Mouse (Mus musculus) frontal cortex, postnatal 25 days (tissue): ENCODE results near the gene Dennd4c.

Experiments used
- DNase-seq, 2 experiments: peaks; one replicate each; pipeline ENCODE4 v3.0.0; 2022; ENCODE audit warnings: low spot score in 2 of 2

Dennd4c gene

DNA sequence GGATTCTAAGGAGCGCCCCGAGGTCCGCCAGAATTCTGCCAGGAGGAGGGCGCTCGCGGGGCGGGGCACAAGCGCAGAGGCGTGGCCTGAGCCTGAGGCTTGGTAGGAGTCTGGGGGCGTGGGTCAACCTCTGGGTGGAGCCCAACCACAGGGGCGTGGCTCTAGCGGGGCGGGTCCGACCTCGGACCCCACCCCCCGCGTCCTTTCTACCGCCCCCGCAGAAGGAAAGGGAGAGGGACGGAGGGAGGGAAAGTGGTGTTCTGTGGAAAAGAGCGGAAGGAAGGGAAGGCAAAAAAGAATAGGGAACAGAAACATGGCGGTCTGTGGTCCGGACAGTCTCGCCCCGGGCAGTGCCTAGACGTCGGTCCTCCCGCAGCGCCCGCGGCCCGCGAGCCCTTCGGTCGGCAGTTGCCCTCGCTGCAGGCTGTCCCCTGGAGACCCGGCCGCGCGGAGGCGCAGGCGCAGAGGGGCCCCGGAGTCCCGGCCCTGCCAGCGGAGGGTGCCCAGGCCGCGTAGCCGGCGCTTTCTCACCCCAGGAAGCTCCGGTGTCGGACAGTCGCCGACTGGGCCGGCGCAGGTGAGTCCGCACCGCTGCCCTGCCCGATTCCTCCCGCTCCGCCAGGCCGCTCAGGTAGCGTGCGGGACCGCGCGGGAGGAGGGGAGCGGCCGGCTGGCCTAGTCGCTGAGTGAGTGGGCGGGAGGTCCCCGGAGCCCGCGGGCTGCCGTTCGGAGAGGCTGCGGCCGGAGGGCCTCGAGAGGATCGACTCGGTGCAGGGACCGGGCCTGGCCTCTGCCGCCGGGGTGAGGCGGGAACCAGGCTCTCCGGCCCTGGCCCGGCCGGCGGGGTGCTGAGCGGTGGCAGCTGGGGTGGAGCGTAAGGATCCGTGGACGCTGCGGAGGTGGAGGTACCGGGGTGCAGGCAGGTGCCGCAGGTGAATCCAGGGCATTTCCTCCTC lies at the start of gene Dennd4c:
Dennd4c (plus strand) TSS at position 220 of the 956 bp plus-strand sequence.
- peak; percentile 64 to 77 for DNase-seq

DNA sequence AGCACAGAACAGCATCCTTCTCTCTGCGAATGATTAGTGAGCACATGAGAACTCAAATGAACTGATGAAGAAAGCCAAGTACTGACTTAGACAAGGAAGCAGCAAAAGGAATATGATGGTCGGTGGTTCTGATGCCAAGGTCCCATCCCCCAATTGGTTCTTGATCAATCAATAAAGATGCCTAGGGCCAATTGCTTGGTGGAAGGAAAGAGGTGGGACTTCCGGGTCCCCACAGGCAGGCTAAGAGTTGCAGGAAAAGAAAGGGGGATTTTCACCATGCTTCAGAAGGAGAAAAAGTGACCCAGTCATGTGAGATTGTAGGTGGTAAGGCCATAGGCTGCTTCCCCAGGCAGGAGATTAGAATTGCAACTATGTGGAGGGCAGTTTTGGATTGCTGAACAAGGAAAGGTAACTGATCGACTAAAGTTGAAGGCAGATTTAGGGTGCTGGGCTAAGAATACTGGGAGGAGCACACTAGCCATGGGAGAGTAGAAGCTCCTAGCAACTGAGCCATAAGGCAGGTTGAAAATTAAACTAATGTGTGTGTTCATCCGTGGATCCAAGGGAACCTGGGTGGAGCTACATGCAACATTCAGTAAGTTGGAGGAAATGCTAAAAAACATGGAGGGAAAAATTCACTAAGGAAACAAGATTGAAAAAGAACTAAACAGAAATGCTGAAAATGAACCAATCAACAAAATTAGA lies 49.0 kb upstream of the Dennd4c start:
- DNase-seq: no peak

DNA sequence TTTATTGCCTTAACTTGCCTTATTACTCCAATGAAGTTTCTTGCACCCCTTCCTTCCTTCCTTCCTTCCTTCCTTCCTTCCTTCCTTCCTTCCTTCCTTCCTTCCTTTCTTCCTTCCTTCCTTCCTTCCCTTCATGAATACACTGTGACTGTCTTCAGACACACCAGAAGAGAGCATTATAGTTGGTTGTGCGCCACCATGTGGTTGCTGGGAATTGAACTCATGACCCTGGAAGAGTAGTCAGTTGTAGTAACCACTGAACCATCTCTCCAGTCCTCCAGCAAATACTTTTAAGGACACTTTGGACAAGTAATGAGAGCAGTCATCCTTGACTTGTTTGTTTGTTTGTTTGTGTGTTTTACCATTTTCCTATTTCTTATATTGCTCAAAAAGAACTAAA lies 39.6 kb upstream of the Dennd4c start:
- DNase-seq: no peak

DNA sequence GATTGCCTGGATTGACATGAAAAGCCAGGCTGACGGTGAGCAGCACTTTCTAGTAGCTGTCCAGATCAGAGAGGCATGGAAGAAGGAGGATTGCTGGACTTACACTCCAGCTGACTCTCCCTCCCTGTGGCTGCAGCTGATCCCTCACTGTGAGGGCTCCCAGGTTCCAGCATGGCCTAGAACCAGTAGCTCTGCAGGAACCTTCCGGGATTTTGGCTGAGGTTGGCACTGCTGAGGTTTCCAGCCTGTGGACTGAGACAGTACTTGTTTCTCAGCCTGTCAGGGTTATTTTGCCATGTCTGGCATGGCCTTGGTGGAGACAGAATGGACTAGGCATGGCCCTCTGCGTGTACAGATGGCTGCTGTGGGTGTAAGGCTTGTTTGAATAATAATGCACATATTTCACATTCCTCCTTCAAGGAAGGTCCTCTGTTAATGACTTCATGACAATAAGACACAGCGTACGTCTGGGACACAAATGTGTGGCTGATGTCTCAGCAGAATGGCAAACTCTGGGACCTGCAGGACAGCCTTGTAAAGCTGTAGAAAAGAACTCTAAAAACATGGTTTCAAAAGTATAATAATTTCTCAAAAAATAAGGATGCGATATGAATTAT lies 38.2 kb upstream of the Dennd4c start:
- DNase-seq: no peak

DNA sequence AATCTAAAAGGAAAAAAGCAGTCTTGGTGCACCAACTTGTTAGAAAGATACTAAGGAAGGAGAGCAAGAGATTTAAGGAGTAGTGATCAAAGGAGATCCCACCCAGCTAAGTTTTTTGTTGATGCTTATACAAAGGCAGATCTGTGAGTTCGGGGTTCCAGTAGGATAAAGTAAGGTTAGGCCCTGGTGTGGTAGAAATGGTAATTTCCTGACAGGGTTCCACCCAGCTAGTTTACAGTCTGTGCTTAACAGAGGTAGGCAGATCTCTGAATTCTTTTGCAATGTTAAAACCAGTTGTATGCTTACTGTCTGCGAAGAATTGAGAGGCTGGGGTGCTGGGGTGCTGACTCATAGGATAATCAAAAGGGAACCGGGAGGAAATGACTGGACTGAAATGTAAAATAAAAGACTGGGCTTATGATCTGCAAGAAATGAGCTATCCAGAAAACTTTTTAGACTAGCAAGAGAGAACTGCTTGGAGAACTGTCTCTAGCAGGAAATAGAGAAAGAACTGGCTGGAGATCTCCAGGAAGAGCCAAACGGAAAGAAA lies 37.6 kb upstream of the Dennd4c start:
- no peak for DNase-seq

DNA sequence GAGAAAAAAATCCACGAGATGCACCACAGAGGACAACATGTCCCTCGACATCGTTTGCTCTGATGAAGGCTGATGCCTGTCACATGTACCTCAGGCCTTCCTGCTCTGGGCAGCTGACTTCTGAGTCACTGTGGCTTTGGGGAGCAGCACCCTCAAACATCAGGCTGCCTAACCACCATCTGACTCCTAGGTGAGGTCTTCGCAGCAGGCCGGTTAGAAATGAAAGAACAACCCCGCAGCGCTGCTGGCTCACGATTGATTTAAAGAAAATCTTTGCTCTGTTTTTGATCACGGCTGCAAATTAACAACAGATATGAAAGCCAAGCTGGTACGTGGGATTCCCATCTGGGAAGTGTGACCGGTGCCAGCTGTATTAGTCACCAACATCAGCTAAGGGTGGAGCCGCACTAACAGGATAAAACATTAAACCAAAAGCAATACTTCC lies 35.6 kb upstream of the Dennd4c start:
- DNase-seq: peak; percentile 10 to 20

DNA sequence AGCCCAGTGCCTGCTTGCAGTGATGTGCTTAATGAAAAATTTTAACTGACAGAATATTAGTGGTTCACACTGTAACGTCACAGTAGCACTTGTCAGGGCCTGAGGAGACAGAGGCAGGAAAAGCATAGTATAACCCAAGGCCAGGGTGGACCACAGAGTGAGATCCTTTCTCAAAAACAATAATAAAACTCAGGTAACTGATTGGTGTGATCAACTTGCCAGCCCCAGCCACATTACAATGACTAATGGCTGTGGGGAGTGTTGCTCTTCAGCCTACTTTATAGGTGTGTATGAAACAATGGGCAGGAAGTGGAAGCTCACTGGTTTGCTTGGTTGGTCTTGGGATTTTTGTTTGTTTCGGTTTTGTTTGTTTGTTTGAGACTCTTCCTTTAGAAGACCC lies 34.8 kb upstream of the Dennd4c start:
- DNase-seq: no peak

DNA sequence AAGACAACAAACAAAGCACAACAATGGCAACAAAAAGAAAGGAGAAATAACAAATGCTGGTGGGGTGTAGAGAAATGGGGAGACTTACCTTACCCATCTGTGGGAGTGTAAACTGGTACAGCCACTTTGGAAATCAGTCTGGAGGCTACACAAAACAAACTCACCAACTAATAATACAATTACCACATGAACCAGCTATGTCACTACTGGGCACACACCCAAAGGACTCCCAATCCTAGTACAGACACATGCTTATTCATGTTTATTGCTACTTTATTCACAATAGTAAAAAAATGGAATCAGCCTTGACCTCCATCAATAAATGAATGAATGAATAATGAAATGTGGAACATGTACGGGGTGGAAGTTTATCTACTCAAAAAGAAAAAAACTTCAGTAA lies 33.0 kb upstream of the Dennd4c start:
- no peak for DNase-seq

DNA sequence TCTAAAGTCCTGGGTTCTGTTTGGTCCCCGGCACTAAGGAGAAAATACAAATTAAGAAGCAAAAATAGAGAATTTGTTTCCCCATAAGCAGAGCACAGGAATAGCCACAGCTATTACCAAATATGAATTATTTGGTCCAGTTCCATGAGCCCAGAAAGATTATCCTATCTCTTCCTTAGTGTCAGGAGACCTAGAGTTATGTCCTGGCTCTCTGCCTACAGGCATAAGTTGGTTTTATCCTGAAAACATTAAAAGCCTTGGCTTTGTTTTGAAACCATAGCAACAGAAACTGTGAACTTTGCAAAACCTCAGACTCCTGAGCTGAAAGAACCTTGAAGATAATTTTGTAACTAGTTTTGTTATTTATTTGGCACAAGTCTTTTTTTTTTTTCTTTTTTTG lies 31.2 kb upstream of the Dennd4c start:
- DNase-seq: no peak

DNA sequence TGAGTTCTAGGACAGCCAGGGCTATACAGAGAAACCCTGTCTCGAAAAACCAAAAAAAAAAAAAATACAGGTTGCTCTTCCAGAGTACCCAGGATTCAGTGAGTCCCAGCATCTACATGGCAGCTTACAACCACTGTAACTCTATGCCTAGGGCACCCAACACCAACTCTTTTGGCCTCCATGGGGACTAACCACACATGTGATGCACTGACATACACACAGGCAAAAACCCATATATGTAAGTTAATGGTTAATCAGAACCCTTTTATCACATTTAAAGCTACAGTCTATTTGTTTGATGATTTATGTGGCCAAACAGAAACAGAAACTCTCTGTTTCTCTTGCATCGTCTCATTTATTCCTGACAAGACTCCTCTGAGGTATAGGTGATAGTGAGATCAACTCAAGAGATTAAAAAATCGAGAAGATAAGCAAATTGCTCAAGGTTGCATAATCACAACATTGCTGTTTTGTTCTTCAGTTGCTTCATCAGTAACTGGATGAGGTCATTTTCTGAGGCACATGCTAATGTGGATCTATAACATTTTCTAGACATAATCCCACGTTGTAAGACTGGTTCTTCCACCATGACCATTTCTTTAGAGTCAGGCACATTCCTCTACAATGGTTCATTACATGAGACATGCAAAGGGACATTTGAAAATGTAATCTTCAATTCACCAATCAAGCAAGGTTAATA lies 29.3 kb upstream of the Dennd4c start:
- DNase-seq: no peak

DNA sequence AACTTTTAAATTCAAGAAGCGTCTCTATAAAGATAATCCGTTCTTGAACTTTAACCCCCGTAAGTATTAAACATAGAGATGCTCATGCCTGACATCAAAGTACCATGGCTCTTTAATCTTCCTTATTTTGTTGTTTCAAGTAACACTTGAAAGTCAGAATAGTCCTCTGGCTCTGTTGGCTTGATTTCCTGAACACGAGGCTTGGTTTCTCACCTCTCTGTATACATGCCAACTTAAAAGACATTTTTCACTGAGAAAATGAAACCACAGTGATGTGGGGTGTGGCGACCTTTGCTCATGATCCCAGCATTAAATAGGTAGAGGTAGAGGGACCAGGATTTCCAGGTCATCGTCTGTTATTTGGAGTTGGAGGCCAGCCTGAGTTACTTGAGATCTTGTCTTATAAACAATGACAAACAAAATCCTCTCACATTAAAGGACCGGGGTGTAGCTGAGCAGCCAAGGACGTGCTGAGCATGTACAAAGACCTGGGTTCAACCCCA lies 26.4 kb upstream of the Dennd4c start:
- no peak for DNase-seq

DNA sequence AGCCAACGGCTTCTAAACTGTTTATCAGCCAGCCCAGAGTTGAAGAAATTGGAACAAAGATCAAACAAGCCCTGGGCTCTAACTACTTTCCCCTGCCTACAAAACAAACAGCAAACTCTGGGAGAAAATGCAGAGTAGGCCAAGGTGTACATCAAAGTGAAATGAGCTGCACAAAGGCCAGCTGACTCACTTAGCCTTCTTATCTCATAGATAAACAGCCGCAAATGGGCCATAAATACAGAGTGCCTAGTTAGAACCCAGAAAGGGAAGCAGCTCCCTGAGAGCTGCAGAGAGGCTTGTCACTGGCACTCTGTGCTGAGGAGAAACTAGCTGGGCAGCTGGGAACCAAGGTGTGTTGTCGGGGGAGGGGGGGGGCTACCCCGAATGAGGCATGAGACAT lies 23.2 kb upstream of the Dennd4c start:
- no peak for DNase-seq

DNA sequence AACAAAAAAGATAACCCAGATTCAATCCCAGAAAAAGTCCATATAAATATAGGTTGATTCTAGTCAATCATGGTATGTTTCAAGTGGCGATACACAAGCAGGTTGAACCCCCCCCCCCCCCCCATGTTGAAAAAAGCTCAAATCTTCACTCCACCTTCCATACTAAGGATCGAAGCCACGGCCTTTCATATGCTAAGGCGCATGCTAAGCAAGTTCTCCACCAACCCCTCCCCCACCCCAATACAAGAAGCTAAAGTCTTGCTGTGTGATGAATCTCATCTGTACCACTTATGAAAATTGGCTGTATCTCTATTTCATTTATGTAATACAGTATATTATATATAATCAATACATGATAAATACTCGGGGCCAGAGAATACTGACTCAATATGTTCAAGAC lies 22.2 kb upstream of the Dennd4c start:
- no peak for DNase-seq

DNA sequence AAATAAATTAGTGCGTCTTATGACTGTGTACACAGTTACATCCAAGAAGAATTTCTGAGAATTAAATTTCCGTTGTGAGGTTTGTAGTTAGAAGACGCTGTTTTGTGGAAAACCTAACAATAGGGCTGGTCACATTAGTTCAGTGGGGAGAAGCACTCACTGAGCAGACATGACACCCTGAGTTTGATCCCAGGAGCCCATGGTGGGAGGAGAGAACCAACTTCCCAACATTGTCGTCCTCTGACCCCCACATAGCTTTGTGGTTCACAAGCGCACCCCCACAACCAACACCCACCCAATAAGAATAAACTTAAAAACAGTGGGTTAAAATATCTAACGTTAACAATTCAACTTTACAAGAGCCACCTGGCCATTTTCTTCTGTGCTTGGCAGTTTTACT lies 18.5 kb upstream of the Dennd4c start:
- DNase-seq: no peak

DNA sequence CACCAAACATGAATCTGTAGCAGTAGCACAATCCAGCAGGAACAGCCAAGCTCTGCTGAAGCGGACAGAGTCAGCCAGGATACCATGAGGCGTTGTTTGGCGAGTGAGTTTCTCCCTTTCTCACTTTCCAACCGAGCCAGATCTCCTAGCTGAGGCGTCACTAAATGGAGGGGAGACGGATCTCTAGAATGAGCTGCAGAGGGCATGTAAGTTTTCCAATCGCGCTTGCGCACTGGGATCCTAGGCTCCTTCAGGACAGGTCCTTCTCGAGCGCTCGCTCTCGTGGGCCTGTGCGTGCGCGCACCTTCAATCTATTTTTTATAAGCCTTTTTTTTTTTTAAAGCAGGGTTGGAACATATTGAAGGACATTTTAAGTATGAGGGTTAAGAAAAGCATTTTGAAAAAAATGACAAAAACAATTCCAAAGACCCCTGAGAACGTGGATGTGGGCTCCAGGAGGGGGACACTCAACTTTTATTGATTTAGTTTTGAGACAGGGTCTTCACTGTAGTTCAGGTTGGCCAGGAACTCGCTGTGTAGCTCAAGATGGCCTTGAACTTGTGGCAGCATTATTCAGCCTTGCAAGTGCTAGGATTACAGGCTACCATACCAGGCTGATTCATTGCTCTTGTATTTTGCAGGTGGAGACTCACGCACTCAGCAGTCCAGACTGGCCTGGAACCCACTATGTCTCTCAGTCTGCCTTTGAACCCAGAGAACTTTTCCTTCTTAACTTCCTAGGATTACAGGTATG lies 14.1 kb upstream of the Dennd4c start:
- no peak for DNase-seq

DNA sequence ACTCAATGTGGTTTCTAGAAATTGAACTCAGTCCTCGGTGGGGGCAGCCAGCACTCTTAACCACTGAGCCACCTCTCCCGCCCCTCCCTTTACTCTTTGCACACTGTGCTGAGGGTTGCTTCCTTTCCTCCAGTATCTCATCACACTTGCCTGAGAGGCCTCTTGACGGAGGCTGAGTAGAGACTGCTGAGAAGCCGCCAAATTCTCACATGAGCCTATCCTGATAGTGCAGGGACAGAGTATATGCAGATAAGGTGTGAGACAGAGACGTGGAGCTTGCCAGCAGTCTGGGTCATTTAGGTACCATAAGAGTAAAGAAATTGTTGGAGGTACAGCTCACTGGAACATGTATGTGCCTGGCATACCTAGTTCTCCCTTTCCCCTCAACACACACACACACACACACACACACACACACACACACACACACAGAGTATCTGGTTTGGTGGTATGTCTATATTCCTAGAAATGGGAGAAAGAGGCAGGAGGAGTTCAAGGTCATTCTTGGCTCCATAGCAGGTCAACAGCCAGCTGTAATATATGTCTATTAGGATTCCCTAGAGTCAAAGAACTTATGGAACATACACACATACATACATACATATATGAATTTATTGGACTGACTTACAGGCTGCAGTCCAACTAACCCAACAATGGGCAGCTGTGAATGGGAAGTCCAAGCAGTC lies 8.9 kb upstream of the Dennd4c start:
- DNase-seq: no peak

DNA sequence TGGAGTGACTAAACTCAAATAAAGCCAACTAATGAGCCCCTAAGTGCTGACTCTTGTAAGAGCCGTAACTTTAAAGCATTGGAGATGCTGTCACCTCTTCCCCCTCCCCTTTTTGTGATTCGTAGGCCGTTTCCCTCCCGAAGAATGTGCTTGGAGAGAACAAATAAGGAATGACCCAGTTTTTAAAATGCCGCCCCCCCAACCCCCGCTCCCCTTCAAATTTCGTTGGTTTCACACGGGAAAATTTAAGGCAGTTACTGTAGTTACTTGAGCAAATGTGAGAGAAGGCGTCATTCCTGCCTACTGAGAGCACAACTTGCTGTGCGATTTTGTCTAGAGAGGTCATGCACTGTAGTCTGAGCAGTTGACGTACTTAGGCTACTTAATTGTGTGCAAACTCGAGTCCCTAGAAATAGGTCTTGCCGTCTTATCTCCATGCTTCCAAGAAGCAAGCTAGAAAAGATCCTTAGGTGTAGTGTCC lies 1.0 kb downstream of the Dennd4c start:
- DNase-seq: peak in 1 of 2 experiments; percentile 16

DNA sequence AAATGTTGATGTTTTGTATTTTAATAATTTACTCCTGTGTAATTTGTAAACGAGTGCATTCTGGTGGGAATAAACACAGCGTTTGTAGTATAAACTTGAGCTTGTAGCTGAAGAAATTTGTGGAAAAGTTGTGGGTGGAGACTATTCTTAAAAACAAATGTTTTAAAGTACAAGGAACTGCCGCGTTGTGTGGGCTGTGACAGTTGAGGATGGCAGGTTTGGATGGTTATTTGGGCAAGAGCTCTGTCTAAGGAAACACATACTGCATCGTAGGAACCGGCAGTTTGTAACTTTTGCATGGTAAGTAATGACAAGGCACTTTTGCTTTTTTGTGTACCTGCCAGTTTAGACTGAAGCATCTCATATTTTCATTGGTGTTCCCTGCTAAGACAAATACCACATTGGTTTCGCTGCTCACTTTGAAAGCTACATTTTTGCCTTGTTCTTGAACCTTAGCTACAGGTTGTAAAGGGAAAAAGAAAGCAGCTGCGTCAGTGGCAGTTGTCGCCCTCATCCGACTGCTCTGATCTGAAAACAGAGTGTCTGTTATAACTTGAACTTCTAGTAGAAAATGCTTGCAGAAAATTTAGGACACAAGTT lies 2.1 kb downstream of the Dennd4c start:
- DNase-seq: no peak

DNA sequence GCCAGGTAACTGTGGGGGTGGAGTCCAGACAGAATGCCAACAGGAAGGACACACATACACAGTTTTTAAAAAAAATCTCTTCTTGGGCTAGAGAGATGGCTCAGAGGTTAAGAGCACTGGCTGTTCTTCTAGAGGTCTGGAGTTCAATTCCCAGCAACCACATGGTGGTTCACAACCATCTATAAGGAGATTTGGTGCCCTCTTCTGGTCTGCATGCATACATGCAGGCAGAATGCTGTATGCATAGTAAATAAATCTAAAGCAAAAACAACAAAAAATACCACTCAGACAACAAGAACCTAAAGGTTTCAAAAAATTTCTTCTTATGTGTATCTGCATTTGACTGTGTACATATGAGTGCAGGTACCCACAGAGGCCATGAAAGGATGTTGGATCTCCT lies 16.0 kb downstream of the Dennd4c start:
- DNase-seq: no peak
